Mouse (Mus musculus) cerebellum, postnatal 14 days (tissue): Measurements from ENCODE around the gene Npff.

Source experiments
- DNase-seq, 2 experiments: peaks; one replicate each; pipeline ENCODE4 v3.0.0; 2021; ENCODE audit warnings: mixed read lengths in 2 of 2

The Npff gene

GRCm38 (mm10) chr15:102524892-102525485, at the start of gene Npff:
Gene Npff (minus strand): TSS chr15:102524942.
- peak; percentile 91 for DNase-seq

DNA sequence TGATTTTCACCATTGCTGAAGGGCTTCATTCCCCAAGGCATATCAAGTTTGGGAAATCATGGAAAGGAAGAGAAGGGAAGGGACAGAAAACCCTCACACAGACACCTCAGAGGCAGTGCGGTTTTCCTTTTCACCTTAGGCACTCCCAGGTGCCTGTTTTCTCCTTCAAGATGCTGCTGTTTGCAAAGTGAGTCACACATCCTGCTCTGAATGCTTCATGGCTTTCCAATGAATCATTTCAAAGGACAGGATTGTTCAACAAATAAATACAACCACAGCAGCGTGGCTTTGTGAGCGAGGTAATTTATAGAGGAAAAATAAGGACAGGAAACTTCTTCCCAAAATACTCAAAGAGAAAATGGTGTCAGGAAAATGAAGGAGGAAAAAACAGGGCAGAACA, 47.3 kb upstream of the Npff start:
- DNase-seq = no peak

DNA sequence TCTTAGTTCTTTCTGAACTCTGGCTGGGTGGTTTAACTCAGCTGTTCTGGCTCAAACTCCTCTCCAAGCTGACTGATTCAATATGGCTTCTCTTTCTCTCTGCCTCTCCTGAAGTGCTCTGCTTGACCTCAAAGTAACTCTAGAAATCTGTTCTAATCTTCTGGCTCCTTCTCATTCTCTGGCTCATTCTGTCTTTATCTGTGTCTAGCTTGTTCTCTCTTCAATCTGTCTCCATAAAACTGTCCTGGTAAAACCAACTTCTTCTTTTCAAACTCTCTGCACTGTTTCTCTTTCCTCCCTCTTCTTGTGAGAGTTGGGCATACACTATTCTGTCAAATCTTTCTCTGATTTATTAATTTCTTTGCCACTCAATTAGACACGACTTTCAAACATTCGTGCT, 43.1 kb upstream of the Npff start:
- no peak for DNase-seq

DNA sequence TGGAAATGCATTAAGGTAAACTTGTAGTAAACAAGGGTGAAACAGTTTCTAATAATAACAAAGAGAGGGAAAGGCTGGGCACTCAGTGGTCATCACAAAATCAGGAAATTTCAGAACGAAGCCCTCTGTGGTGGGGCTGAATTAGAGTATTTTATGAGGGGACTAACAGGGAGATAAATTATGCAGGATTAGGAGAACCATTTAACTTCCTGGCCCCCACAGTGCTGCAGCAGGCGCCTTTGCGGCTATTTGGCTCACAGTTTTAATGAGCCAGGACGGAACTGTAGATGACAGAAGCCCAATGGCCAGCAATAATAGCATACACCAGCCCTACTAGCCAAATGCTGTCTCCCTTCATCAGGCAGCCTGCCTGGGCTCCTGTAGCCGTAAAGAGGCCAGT, 38.9 kb upstream of the Npff start:
- peak; percentile 47 to 51 for DNase-seq

GRCm38 (mm10) chr15:102563061-102563460, 38.3 kb upstream of the Npff start:
- no peak for DNase-seq

- no peak for DNase-seq
Observed at GRCm38 (mm10) chr15:102562491-102562890, 37.7 kb upstream of the Npff start.

- DNase-seq = peak; percentile 41 to 43
Observed at GRCm38 (mm10) chr15:102557580-102557979, 32.8 kb upstream of the Npff start.

GRCm38 (mm10) chr15:102555581-102555980, 30.8 kb upstream of the Npff start:
- no peak for DNase-seq

GRCm38 (mm10) chr15:102552599-102552998, 27.9 kb upstream of the Npff start:
- DNase-seq = no peak

- peak; percentile 94 to 97 for DNase-seq
Observed at GRCm38 (mm10) chr15:102547478-102547877, 22.7 kb upstream of the Npff start.

- DNase-seq = peak; percentile 99
Observed at GRCm38 (mm10) chr15:102546677-102547427, 22.1 kb upstream of the Npff start.

DNA sequence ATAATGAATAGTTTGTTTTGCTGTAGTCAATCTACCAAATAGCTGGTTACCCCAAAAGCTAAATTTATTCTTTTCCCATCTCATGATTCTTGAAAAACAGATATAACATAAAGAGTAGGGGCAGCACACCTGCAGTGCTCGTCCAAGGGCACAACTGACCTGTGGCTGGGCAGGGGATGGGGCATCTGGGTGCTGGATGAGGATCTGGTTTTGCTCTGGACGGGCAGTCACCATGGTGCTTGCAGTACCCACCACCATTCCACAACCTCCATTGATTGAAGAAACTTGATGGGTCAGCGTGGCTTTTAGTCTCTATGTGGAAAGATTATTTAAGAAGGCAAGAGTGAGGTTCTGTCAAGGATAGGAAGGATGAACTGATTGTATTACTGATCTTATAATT, 21.5 kb upstream of the Npff start:
- no peak for DNase-seq

GRCm38 (mm10) chr15:102544801-102545200, 20.1 kb upstream of the Npff start:
- DNase-seq = peak; percentile 76 to 91

GRCm38 (mm10) chr15:102533926-102534325, 9.2 kb upstream of the Npff start:
- no peak for DNase-seq

- peak in 1 of 2 experiments; percentile 69 for DNase-seq
Observed at GRCm38 (mm10) chr15:102532106-102532900, 7.6 kb upstream of the Npff start.

- DNase-seq = no peak
Observed at GRCm38 (mm10) chr15:102531586-102531985, 6.8 kb upstream of the Npff start.

GRCm38 (mm10) chr15:102530566-102530965, 5.8 kb upstream of the Npff start:
- DNase-seq = no peak

- no peak for DNase-seq
Observed at GRCm38 (mm10) chr15:102528396-102528795, 3.7 kb upstream of the Npff start.

DNA sequence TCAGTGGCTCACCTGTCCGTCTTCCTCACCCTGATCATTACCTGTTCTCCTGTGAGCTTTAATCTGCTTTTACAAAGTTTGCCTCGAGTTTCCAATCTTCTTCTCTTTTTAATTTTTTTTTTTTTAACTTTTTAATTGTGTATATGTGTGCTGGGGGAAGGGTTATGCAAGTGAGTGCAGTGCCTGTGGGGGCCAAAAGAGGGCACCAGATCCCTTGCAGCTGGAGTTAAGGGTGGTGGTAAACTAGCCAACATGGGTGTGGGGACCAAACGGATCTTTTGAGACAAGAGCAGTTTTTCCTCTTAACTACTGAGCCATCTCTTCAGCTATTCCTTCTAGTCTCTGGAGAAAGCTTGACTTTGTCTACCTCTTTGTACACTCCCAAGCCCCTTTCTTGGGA, 3.2 kb upstream of the Npff start:
- peak; percentile 53 to 68 for DNase-seq

GRCm38 (mm10) chr15:102526111-102527002, 1.6 kb upstream of the Npff start:
- no peak for DNase-seq

DNA sequence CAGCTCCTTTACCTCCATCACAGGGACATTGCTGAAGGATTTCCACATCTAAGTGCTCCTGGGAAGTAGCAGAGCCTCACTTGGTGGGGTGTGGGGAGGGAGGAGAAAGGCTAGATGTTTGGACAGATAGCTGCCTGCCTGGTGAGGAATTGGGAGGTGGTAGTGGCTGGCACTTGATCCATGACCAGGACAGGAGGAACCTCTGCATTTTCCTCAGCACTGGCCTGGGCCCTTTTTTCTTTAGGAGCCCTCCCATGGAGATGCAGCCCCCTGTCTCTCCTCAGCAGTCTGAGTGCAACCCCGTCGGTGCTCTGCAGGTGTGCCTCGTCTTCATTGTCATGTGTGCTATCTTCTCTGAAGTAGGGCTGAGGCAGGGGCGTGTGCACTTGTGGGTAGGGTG, 3.3 kb downstream of the Npff start:
- no peak for DNase-seq

GRCm38 (mm10) chr15:102520416-102520815, 4.3 kb downstream of the Npff start:
- peak in 1 of 2 experiments; percentile 46 for DNase-seq
